16 mouse cellular contexts compared by ENCODE assay signal in genomic region chr2:135975978-135976377, GRCm38 (mm10).
"Had no signal": no experiment of that assay in that cellular context is flagged by ENCODE, and none has a peak within 500 bp of the region (broad histone marks: within the 10 kb centered on the region; RNA-seq: fewer than 3 reads in every experiment).

No protein-coding gene starts in this region.

- H3K9ac ChIP-seq: lung, embryonic 14.5 days; midbrain, embryonic 13.5 days; midbrain, embryonic 15.5 days; neural tube, embryonic 12.5 days; stomach, embryonic 15.5 days had no signal

- H3K4me1 ChIP-seq: midbrain, embryonic 13.5 days; midbrain, embryonic 15.5 days; neural tube, embryonic 12.5 days; stomach, embryonic 15.5 days had no signal

- H3K36me3 ChIP-seq: midbrain, embryonic 15.5 days; stomach, embryonic 15.5 days had no signal

- H3K9me3 ChIP-seq: megakaryocyte, embryonic 14.5 days; midbrain, embryonic 13.5 days; midbrain, embryonic 15.5 days; neural tube, embryonic 12.5 days; stomach, embryonic 15.5 days had no signal

- ATAC-seq: midbrain, embryonic 13.5 days; midbrain, embryonic 15.5 days had no signal

- H3K27me3 ChIP-seq: megakaryocyte, embryonic 14.5 days; midbrain, embryonic 13.5 days; midbrain, embryonic 15.5 days; neural tube, embryonic 12.5 days; stomach, embryonic 15.5 days had no signal

- H3K27ac ChIP-seq: macrophage; midbrain, embryonic 13.5 days; midbrain, embryonic 15.5 days; neural tube, embryonic 12.5 days; stomach, embryonic 15.5 days; stomach, postnatal 0 days had no signal

- H3K4me2 ChIP-seq: lung, embryonic 14.5 days; midbrain, embryonic 11.5 days; midbrain, embryonic 13.5 days; midbrain, embryonic 15.5 days; neural tube, embryonic 12.5 days; stomach, embryonic 15.5 days had no signal

- DNase-seq: lung, adult 18-20 months; lung, embryonic 14.5 days; lung, postnatal 14 days; lung, postnatal 36 days; right cerebral cortex, postnatal 14 days; thymus, adult 2 months; thymus, postnatal 25 days; thymus, postnatal 4 days had no signal

- H3K4me3 ChIP-seq: megakaryocyte, embryonic 14.5 days; midbrain, embryonic 13.5 days; midbrain, embryonic 15.5 days; neural tube, embryonic 12.5 days; stomach, embryonic 15.5 days had no signal
